Mouse (Mus musculus) CD4-positive, CD25-positive, alpha-beta regulatory T cell, adult 2 months (primary cell): ENCODE results near the gene Lca5l.
A peak's percentile ranks its signal among the peaks of the same experiment; 100 is the strongest.
"Not testable (repeated sequence)": the region's sequence is repeated elsewhere in the genome, so short reads cannot be mapped to it uniquely, and the experiment has no call there.

Experiments used
- DNase-seq: peaks from one replicate; pipeline ENCODE4 v3.0.0-alpha.2; 2012; ENCODE audit warnings: low read depth, low spot score

The Lca5l gene

GRCm38 (mm10) chr16:96168837-96169236 lies 23.2 kb downstream of the Lca5l start:
- no peak for DNase-seq

- no peak for DNase-seq
Measured at GRCm38 (mm10) chr16:96165723-96166264, 26.3 kb downstream of the Lca5l start.

GRCm38 (mm10) chr16:96161336-96161735 lies 30.7 kb downstream of the Lca5l start:
- DNase-seq: no peak

- DNase-seq: no peak
Measured at GRCm38 (mm10) chr16:96160927-96161326, 31.1 kb downstream of the Lca5l start.

GRCm38 (mm10) chr16:96159794-96160346 lies 32.2 kb downstream of the Lca5l start:
- no peak for DNase-seq

- DNase-seq: peak; percentile 56
Measured at GRCm38 (mm10) chr16:96159091-96159731, 32.9 kb downstream of the Lca5l start.

GRCm38 (mm10) chr16:96158511-96159080 lies 33.5 kb downstream of the Lca5l start:
- DNase-seq: no peak

- no peak for DNase-seq
Measured at GRCm38 (mm10) chr16:96157171-96157570, 34.9 kb downstream of the Lca5l start.

GRCm38 (mm10) chr16:96156019-96156418 lies 36.1 kb downstream of the Lca5l start:
- DNase-seq: no peak

- no peak for DNase-seq
Measured at GRCm38 (mm10) chr16:96154476-96154875, 37.6 kb downstream of the Lca5l start.

GRCm38 (mm10) chr16:96151551-96151950 lies 40.5 kb downstream of the Lca5l start:
- DNase-seq: peak; percentile 83

GRCm38 (mm10) chr16:96150995-96151394 lies 41.1 kb downstream of the Lca5l start:
- DNase-seq: no peak

GRCm38 (mm10) chr16:96149311-96149710 lies 42.8 kb downstream of the Lca5l start:
- no peak for DNase-seq

GRCm38 (mm10) chr16:96148834-96149233 lies 43.2 kb downstream of the Lca5l start:
- DNase-seq: no peak

- no peak for DNase-seq
Measured at GRCm38 (mm10) chr16:96145814-96146213, 46.3 kb downstream of the Lca5l start.

- DNase-seq: peak; percentile 100
Measured at GRCm38 (mm10) chr16:96145110-96145800, 46.8 kb downstream of the Lca5l start, which contains the start of gene Wrb. Wrb (plus strand) TSS chr16:96145407.

GRCm38 (mm10) chr16:96144748-96145109 lies 47.3 kb downstream of the Lca5l start:
- DNase-seq: not testable (repeated sequence)

- DNase-seq: no peak
Measured at GRCm38 (mm10) chr16:96128466-96128865, 63.6 kb downstream of the Lca5l start.

GRCm38 (mm10) chr16:96127657-96128344 lies 64.3 kb downstream of the Lca5l start, which contains the start of gene Hmgn1:
Hmgn1 (minus strand) TSS chr16:96127729.
- peak; percentile 93 for DNase-seq

- DNase-seq: no peak
Measured at GRCm38 (mm10) chr16:96127288-96127656, 64.8 kb downstream of the Lca5l start.

GRCm38 (mm10) chr16:96126684-96127171 lies 65.3 kb downstream of the Lca5l start:
- DNase-seq: no peak
